Mouse (Mus musculus) forebrain, postnatal 0 days (tissue): ENCODE data around the gene Zfp970. TPM values are rescaled to one million over a fixed set of nuclear protein-coding genes. Genes with fewer than 3 reads are reported as not detected.
"Not testable (repeated sequence)": the region's sequence is repeated elsewhere in the genome, so short reads cannot be mapped to it uniquely, and the experiment has no call there.

Source experiments
- ATAC-seq: fragments of 200-750 bp; cut with Nextera tagmentation; 2 replicates; pipeline ENCODE4 v1.8.0; 2017; ENCODE audit warnings: mild to moderate bottlenecking, moderate library complexity
- DNase-seq: peaks from one replicate; pipeline ENCODE4 v3.0.0-alpha.2; 2015
- H3K27ac ChIP-seq: fragments of 300-500 bp; sonication (generic); 2 replicates; pipeline ENCODE4 v1.5.1; 2014; ENCODE audit warnings: low read depth, mild to moderate bottlenecking, antibody characterized with exemption, low read length, moderate library complexity, mixed read lengths
- H3K27me3 ChIP-seq: fragments of 300-500 bp; sonication (generic); 2 replicates; pipeline ENCODE4 v1.6.1; 2014; ENCODE audit warnings: mild to moderate bottlenecking, low read length, mixed read lengths; ENCODE audit not compliant: insufficient read depth
- H3K36me3 ChIP-seq: fragments of 300-500 bp; sonication (generic); 2 replicates; pipeline ENCODE4 v1.6.1; 2014; ENCODE audit warnings: mild to moderate bottlenecking, moderate library complexity; ENCODE audit not compliant: insufficient read depth
- H3K4me1 ChIP-seq: fragments of 300-500 bp; sonication (generic); 2 replicates; pipeline ENCODE4 v1.6.1; 2014; ENCODE audit warnings: antibody characterized with exemption; ENCODE audit not compliant: insufficient read depth
- H3K4me2 ChIP-seq: fragments of 300-500 bp; sonication (generic); 2 replicates; pipeline ENCODE4 v1.6.1; 2014; ENCODE audit warnings: low read depth, mild to moderate bottlenecking, moderate library complexity
- H3K4me3 ChIP-seq: fragments of 300-500 bp; sonication (generic); 2 replicates; pipeline ENCODE4 v1.5.1; 2014; ENCODE audit warnings: low read depth, low read length, mixed read lengths
- H3K9ac ChIP-seq: fragments of 300-500 bp; sonication (generic); 2 replicates; pipeline ENCODE4 v1.6.1; 2014; ENCODE audit warnings: mild to moderate bottlenecking
- H3K9me3 ChIP-seq: fragments of 300-500 bp; sonication (generic); 2 replicates; pipeline ENCODE4 v1.6.1; 2016; ENCODE audit warnings: low read length
- CTCF ChIP-seq: sonication (generic); IDR thresholded peaks from 2 replicates; pipeline ENCODE4 v1.5.1; 2016; ENCODE audit warnings: antibody characterized with exemption, control low read depth, low read depth
- WGBS: fragments of 180-500 bp; shearing (Covaris S2); extraction: QIAGEN DNeasy Blood & Tissue Kit; methylation state at CpG from one replicate; pipeline ENCODE4 v1.1.7; 2014; 5-methylcytosine and 5-hydroxymethylcytosine counted together
- polyA plus RNA-seq: library from polyadenylated mRNA; unstranded; fragments of >200 nt; fragmentation: Nextera tagmentation; extraction: Ambion mirVana; gene quantifications from 2 replicates; pipeline ENCODE4 v1.2.1, GENCODE M21; 2015
- total RNA-seq: library from RNA; depleted of rRNA; stranded (reverse); fragments of >200 nt; gene quantifications from 2 replicates; pipeline ENCODE4 v1.2.3, GENCODE M21; 2014; rRNA removed

Gene Zfp970
- total and polyA plus RNA-seq, 2 experiments from 2014 or later = 4.1 to 9.1 TPM

DNA sequence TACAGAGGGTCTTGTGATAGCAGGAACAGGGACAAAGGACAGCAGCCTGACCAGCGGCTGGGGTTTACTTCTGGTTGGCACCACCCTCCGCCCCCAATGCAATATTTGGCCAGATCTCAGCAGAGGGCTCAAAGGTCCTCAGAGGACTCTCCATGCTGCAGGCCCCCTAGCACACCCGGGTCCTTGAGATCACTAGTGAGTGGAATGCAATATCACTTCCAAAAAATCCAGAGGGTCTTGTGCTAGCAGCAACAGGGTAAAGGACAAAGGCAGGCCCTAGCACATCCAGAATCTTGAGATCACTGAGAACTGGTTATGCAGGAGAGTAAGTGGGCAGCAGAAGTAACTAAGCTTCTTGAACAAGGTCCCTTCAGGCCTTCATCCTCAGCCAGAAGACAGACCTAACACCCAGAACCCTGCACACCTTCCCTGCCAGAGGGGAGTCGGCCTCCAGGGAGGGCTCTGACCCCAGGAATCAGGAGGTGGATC is 49.5 kb downstream of the Zfp970 start:
- not testable (repeated sequence) for H3K9me3 ChIP-seq, H3K4me2 ChIP-seq, H3K27ac ChIP-seq, H3K4me3 ChIP-seq, H3K4me1 ChIP-seq, DNase-seq, H3K9ac ChIP-seq, H3K27me3 ChIP-seq, ATAC-seq, H3K36me3 ChIP-seq
- 91% methylated on average over 4 of the region's 4 CpGs for WGBS

DNA sequence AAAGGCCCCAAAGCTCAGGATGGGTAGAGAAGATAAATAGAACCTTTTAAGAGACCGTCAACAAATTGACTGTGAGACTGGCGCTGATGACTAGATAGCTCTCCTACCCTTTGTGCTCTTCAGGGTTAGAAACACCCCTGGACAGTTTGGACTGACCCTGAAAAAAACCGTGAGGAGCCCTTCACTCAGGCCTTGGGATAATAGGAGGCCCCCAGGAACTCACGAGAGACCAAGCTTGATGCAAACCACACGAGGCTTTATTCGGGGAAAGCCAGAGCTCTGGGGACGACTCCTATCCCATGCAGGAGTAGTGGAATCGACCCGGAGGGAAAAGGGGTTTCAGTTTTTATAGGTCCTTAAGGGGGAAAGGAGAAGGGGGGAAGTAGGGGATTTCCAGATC is 53.2 kb downstream of the Zfp970 start:
- DNase-seq = not testable (repeated sequence)
- WGBS = 87% methylated on average over 9 of the region's 9 CpGs

DNA sequence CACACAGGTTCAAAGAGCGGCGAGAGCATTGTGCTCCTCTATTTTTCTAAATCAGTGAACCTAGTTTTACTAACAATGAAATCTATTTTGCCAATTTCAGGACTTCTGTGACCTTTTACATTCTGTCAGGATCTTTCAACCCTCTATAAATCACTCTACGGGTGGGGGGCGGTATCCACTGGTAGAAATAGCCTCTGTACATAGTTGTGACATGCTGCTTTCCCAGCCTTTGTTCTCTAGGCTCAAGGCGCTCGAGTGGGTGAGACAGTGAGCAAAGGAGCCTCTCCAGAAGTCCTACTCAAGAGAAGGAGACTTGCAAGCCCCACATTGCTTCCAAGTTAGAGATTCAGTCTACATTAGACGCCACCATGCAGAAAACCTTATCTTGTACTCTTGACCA is 53.8 kb downstream of the Zfp970 start:
- not testable (repeated sequence) for DNase-seq, H3K27ac ChIP-seq, H3K4me2 ChIP-seq, H3K36me3 ChIP-seq, ATAC-seq, H3K4me1 ChIP-seq, H3K4me3 ChIP-seq, H3K27me3 ChIP-seq, H3K9ac ChIP-seq, H3K9me3 ChIP-seq
- 88% methylated on average over 7 of the region's 7 CpGs for WGBS

More for the DNA sequence above, 53.2 kb downstream of the Zfp970 start:
- not testable (repeated sequence) for H3K9ac ChIP-seq, H3K9me3 ChIP-seq, ATAC-seq, H3K4me1 ChIP-seq, H3K4me2 ChIP-seq, H3K4me3 ChIP-seq, H3K36me3 ChIP-seq, H3K27me3 ChIP-seq, H3K27ac ChIP-seq

DNA sequence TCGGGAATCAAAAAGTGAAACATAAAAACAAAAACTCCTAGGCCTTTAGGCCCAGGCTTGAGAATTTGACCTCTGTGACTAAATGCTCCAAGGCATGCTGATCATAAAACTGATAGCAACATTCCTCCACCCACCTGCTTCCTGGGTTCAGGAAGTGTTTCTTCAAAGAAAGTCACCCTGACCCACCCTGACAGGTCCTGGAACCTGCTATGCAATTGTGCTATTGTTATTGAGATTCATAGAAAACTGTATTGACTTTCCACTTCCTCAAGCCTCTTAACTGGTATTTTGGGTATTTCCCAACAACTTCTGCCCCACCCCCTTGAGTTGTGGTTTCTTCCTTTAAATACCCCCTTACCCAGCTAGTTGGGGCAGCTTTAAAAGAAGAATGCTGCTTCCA is 54.4 kb downstream of the Zfp970 start:
- H3K9me3 ChIP-seq, H3K36me3 ChIP-seq, H3K4me3 ChIP-seq, ATAC-seq, H3K4me2 ChIP-seq, H3K27ac ChIP-seq, DNase-seq, H3K27me3 ChIP-seq, H3K4me1 ChIP-seq, H3K9ac ChIP-seq: not testable (repeated sequence)
- 93% methylated on average over 1 of the region's 1 CpGs for WGBS

DNA sequence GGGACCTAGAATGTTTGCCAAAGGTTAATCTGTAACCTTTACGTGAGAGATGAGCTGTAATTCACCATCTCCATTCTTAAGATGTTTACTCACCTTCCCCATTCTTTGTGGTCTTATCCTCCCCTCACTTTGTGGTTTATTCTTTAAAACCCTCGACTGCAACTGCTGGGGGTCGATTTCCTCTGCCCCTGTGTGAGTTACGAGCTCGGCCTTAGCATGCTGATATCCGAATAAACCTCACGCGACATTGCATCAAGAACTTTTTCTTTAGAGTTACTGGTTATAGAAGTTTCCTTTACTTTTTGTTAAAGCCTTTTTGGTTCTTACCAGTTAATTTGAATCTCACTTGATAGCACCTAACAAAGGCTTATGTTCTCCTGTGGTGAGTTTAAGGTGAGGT is 55.5 kb downstream of the Zfp970 start:
- no peak for TF ChIP-seq CTCF
- H3K4me2 ChIP-seq = no peak overlapping the region
- no peaks in the 10 kb centered on the region for H3K4me1 ChIP-seq
- no peak overlapping the region for H3K27ac ChIP-seq
- no peaks in the 10 kb centered on the region for H3K36me3 ChIP-seq
- DNase-seq (no peak), ATAC-seq (no peak)
- no peaks in the 10 kb centered on the region for H3K27me3 ChIP-seq
- no peak overlapping the region for H3K9ac ChIP-seq
- 80% methylated on average over 8 of the region's 8 CpGs for WGBS
- peaks cover 2% of the 10 kb centered on the region; the same call in 1 of the 2 replicates for H3K9me3 ChIP-seq
- H3K4me3 ChIP-seq = no peak overlapping the region

DNA sequence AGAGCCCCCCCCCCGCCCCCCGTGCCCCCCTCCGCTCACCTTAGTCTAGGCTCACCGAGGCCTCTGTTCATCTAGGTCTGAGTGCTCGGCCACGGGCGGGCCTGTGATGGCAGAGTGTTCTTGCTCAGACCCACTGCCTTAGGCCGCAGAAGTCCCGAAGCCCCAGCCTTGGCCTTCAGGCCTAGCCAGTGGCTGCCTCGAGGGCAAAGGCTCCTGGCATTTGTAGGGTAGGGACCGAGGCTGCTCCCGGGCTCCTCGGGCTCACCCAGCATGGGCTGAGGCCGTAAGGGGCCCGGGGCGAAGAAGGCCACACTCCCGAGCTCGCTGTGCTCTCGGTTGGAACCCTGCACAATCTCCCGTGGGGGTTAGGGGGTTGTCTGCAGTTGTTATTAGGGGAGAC is 58.5 kb downstream of the Zfp970 start:
- Histone ChIP-seq H3K4me1 (no peaks in the 10 kb centered on the region), H3K27ac (no peak overlapping the region), H3K4me3 (no peak overlapping the region), H3K4me2 (no peak overlapping the region), H3K36me3 (no peaks in the 10 kb centered on the region), H3K27me3 (no peaks in the 10 kb centered on the region), H3K9me3 (peaks cover 2% of the 10 kb centered on the region; the same call in 1 of the 2 replicates), H3K9ac (no peak overlapping the region)
- ATAC-seq = no peak
- 92% methylated on average over 20 of the region's 20 CpGs for WGBS
- TF ChIP-seq CTCF = no peak
- DNase-seq = no peak

DNA sequence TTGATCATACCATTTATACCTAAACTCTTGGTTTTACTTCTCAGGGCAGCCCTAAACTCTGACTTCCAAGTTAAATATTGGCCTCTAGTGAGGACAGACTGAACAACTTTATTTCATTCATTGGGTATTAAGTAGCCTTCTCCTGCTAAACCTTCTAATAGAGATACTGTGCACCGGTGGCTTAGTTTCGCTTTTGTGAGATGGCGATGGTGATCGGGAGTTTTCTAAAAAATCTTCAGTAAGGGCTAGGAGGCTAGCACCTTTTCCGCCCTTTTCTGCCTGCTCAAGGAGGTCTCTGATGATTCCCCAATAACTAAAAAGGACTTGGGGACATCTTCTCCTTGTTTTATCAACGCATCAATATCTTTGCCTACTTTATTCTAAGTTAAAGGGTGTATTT is 59.1 kb downstream of the Zfp970 start:
- not testable (repeated sequence) for DNase-seq, ATAC-seq, H3K4me1 ChIP-seq, H3K27me3 ChIP-seq, H3K9ac ChIP-seq, H3K9me3 ChIP-seq, H3K4me3 ChIP-seq, H3K4me2 ChIP-seq, H3K27ac ChIP-seq, H3K36me3 ChIP-seq
- 91% methylated on average over 6 of the region's 6 CpGs for WGBS

DNA sequence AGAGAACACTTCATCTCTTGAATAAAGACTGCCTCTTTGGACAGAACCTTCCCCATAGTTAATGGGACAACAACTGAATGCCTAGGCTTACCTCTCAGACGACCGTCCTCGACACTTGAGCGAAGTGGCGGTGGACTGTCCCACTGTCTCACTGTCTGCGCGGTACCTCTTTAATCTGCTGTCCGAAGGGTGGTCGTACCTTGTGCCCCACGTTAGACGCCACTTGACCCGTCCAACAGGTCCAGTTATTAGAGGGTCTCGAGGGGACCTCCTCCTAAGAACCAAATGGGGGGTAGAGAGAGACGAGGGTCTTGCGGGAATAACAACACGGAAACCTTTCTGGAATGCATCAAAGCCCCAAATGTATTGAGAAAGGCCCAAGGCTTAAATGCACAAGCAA is 59.6 kb downstream of the Zfp970 start:
- H3K9ac ChIP-seq, DNase-seq, H3K27me3 ChIP-seq, H3K4me1 ChIP-seq, H3K4me2 ChIP-seq, H3K27ac ChIP-seq, ATAC-seq, H3K9me3 ChIP-seq, H3K36me3 ChIP-seq, H3K4me3 ChIP-seq: not testable (repeated sequence)
- WGBS = 90% methylated on average over 16 of the region's 16 CpGs

Other genes starting within 250 kb of the Zfp970 start
- gene Gm14409, start 197.7 kb upstream of the Zfp970 start, total RNA-seq = not detected in 2 replicates
- gene Gm14409, start 197.7 kb upstream of the Zfp970 start, polyA plus RNA-seq = not detected in 2 replicates
- gene Gm14412, start 140.4 kb upstream of the Zfp970 start, total RNA-seq = 0.62 and 1.6 TPM in 2 replicates
- gene Gm14412, start 140.4 kb upstream of the Zfp970 start, polyA plus RNA-seq = 0.10 and 0.11 TPM in 2 replicates
- gene Gm14418, start 66.4 kb upstream of the Zfp970 start, total RNA-seq = 4.3 and 8.1 TPM in 2 replicates
- 8.8 and 10.0 TPM in 2 replicates for gene Gm14418, start 66.4 kb upstream of the Zfp970 start, polyA plus RNA-seq
- gene Gm14403, start 33.5 kb downstream of the Zfp970 start, total RNA-seq = 5.2 and 6.7 TPM in 2 replicates
- gene Gm14403, start 33.5 kb downstream of the Zfp970 start, polyA plus RNA-seq = 1.3 and 2.3 TPM in 2 replicates
- not detected in 2 replicates for gene Gm14406, start 113.5 kb downstream of the Zfp970 start, total RNA-seq
- gene Gm14406, start 113.5 kb downstream of the Zfp970 start, polyA plus RNA-seq = not detected in 2 replicates